Mouse (Mus musculus) testis, adult 2 months (tissue): ENCODE data around the gene Pcx. TPM values are rescaled to one million over a fixed set of nuclear protein-coding genes. Genes with fewer than 3 reads are reported as not detected.

Experiments used
- H3K27ac ChIP-seq: fragments of 200-500 bp; 2 replicates; pipeline ENCODE4 v1.5.1; 2012; ENCODE audit warnings: low read depth, low read length; ENCODE audit not compliant: control insufficient read depth, insufficient read depth
- H3K27me3 ChIP-seq: fragments of 200-500 bp; 2 replicates; pipeline ENCODE4 v1.6.1; 2012; ENCODE audit warnings: mild to moderate bottlenecking, low read length, moderate library complexity; ENCODE audit not compliant: control insufficient read depth, insufficient read depth
- H3K36me3 ChIP-seq: fragments of 200-500 bp; 2 replicates; pipeline ENCODE4 v1.6.1; 2012; ENCODE audit warnings: mild to moderate bottlenecking, low read length; ENCODE audit not compliant: control insufficient read depth, insufficient read depth
- H3K4me1 ChIP-seq: fragments of 200-500 bp; 2 replicates; pipeline ENCODE4 v1.6.1; 2012; ENCODE audit warnings: low read length; ENCODE audit not compliant: control insufficient read depth, insufficient read depth
- H3K4me3 ChIP-seq: fragments of 200-500 bp; 2 replicates; pipeline ENCODE4 v1.5.1; 2012; ENCODE audit warnings: low read depth, mild to moderate bottlenecking, low read length, moderate library complexity, mixed read lengths; ENCODE audit not compliant: control insufficient read depth
- CTCF ChIP-seq: fragments of 200-500 bp; IDR thresholded peaks from 2 replicates; pipeline ENCODE4 v1.5.1; 2012; ENCODE audit warnings: low read depth, mild to moderate bottlenecking, inconsistent platforms, low read length, moderate library complexity; ENCODE audit not compliant: control insufficient read depth, insufficient read depth, insufficient replicate concordance
- POLR2A ChIP-seq: fragments of 200-500 bp; IDR thresholded peaks from 2 replicates; pipeline ENCODE4 v1.6.1; 2012; ENCODE audit warnings: low read depth, mild to moderate bottlenecking, inconsistent platforms, low read length, moderate library complexity; ENCODE audit not compliant: control insufficient read depth
- polyA plus RNA-seq: library from polyadenylated mRNA; depleted of rRNA; stranded (reverse); fragments of >200 nt; gene quantifications from 2 replicates; pipeline ENCODE4 v1.2.3, GENCODE M21; 2012

Pcx gene
- polyA plus RNA-seq, 1 experiment, result 14.3 TPM

GRCm38 (mm10) chr19:4607406-4607805 lies 97.1 kb downstream of the Pcx start:
- Histone ChIP-seq H3K4me1 (no peaks in the 10 kb centered on the region), H3K27me3 (no peaks in the 10 kb centered on the region), H3K4me3 (peak overlapping the region; percentile 75), H3K27ac (no peak overlapping the region), H3K36me3 (no peaks in the 10 kb centered on the region)
- no peak for TF ChIP-seq CTCF
- no peak for TF ChIP-seq POLR2A

- Histone ChIP-seq H3K4me3 (peak overlapping the region; percentile 75), H3K27me3 (no peaks in the 10 kb centered on the region), H3K36me3 (no peaks in the 10 kb centered on the region), H3K4me1 (no peaks in the 10 kb centered on the region), H3K27ac (no peak overlapping the region)
- no peak for TF ChIP-seq POLR2A
- TF ChIP-seq CTCF, result no peak
These were observed 98.2 kb downstream of the Pcx start for GRCm38 (mm10) chr19:4608511-4608910.

GRCm38 (mm10) chr19:4610109-4610508 lies 99.8 kb downstream of the Pcx start:
- no peak for TF ChIP-seq CTCF
- TF ChIP-seq POLR2A, result no peak
- no peaks in the 10 kb centered on the region for H3K27me3 ChIP-seq
- no peak overlapping the region for H3K4me3 ChIP-seq
- H3K4me1 ChIP-seq, result peaks cover 6% of the 10 kb centered on the region
- H3K27ac ChIP-seq, result no peak overlapping the region
- H3K36me3 ChIP-seq, result no peaks in the 10 kb centered on the region

- no peak overlapping the region for H3K27ac ChIP-seq
- TF ChIP-seq CTCF (no peak), POLR2A (no peak)
- no peaks in the 10 kb centered on the region for H3K27me3 ChIP-seq
- peaks cover 16% of the 10 kb centered on the region for H3K4me1 ChIP-seq
- H3K4me3 ChIP-seq, result no peak overlapping the region
- H3K36me3 ChIP-seq, result no peaks in the 10 kb centered on the region
These were observed 102.1 kb downstream of the Pcx start for GRCm38 (mm10) chr19:4612181-4612961.

GRCm38 (mm10) chr19:4613464-4614304 lies 103.4 kb downstream of the Pcx start:
- Histone ChIP-seq H3K4me1 (peaks cover 16% of the 10 kb centered on the region), H3K36me3 (no peaks in the 10 kb centered on the region), H3K27ac (no peak overlapping the region), H3K27me3 (no peaks in the 10 kb centered on the region), H3K4me3 (no peak overlapping the region)
- TF ChIP-seq POLR2A (no peak), CTCF (no peak)

- Histone ChIP-seq H3K36me3 (no peaks in the 10 kb centered on the region), H3K27me3 (no peaks in the 10 kb centered on the region), H3K27ac (no peak overlapping the region), H3K4me1 (peaks cover 16% of the 10 kb centered on the region), H3K4me3 (peak overlapping the region; percentile 83)
- TF ChIP-seq CTCF (no peak), POLR2A (no peak)
These were observed 104.3 kb downstream of the Pcx start for GRCm38 (mm10) chr19:4614305-4615150.
